Mouse (Mus musculus) E14TG2a.4 (cell line): ENCODE measurements around the gene Mrpl10.
A peak's percentile ranks its signal among the peaks of the same experiment; 100 is the strongest.

ENCODE experiments used
- H3K27me3 ChIP-seq: 2 replicates; pipeline ENCODE4 v1.6.1; 2014; ENCODE audit warnings: low read length, control low read depth; ENCODE audit not compliant: insufficient read depth
- H3K36me3 ChIP-seq: 2 replicates; pipeline ENCODE4 v1.6.1; 2014; ENCODE audit warnings: low read length, control low read depth; ENCODE audit not compliant: insufficient read depth
- H3K4me1 ChIP-seq: replicated peaks from 2 replicates; pipeline ENCODE4 v1.6.1; 2014; ENCODE audit warnings: low read depth, low read length, control low read depth
- H3K4me3 ChIP-seq: replicated peaks from 2 replicates; pipeline ENCODE4 v1.5.1; 2014; ENCODE audit warnings: mild to moderate bottlenecking, low read length
- H3K9me3 ChIP-seq: 2 replicates; pipeline ENCODE4 v1.6.1; 2014; ENCODE audit warnings: low read length, control low read depth
- CTCF ChIP-seq: conservative IDR thresholded peaks from 2 replicates; pipeline ENCODE4 v1.5.1; 2014; ENCODE audit warnings: low read length
- NANOG ChIP-seq: IDR thresholded peaks from 2 replicates; pipeline ENCODE4 v1.6.1; 2014; ENCODE audit warnings: borderline replicate concordance, low read length, mixed read lengths
- POU5F1 ChIP-seq: IDR thresholded peaks from 2 replicates; pipeline ENCODE4 v1.6.1; 2014; ENCODE audit warnings: low read length, borderline replicate concordance

Mrpl10 gene

DNA sequence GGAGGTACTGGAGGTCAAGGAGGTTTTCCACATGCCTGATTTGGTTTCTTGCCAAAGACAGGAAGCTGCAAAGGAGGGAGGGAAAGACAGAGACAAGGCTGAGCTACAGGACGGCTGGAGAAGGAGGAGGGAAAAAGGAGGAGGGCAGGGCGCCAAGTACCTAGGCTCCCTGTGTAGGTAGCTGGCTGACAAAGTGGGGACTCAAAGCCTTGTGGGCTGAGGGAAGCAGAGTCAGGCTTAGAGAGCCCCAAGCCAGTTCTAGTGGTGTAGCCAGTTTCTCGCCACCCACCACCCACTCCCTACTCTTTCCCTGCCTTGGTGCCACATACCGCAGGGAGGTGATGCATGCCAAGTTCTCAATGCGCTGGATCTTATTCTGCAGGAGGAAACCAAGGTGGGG, 5.2 kb upstream of the Mrpl10 start:
- no peaks in the 10 kb centered on the region for H3K9me3 ChIP-seq
- TF ChIP-seq POU5F1 (no peak), NANOG (no peak), CTCF (no peak)
- H3K4me3 ChIP-seq, result no peak overlapping the region
- peaks cover 25% of the 10 kb centered on the region for H3K4me1 ChIP-seq
- peaks cover 23% of the 10 kb centered on the region for H3K36me3 ChIP-seq
- peaks cover 12% of the 10 kb centered on the region for H3K27me3 ChIP-seq

DNA sequence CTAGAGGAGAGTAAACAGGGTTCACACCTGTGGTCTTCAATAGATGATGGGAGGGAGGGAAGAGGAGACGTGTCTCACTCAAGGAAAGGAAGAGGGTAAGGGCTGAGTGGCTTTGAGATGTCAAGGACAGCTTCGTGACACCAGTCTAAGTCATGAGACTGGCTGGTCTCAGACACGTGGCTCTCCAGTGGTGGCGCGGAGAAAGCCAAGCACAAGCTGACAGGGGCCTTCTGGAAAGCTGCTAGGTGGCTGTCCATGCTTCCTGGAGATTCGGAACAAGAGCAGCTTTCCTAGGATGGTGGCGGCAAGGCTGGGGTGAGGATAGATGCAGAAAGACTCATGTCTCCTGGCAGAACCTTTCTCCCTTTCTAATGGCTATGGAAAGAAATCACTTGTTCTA, 2.5 kb upstream of the Mrpl10 start:
- no peak for TF ChIP-seq NANOG
- TF ChIP-seq CTCF, result no peak
- TF ChIP-seq POU5F1, result no peak
- Histone ChIP-seq H3K36me3 (peaks cover 16% of the 10 kb centered on the region), H3K9me3 (no peaks in the 10 kb centered on the region), H3K27me3 (peaks cover 12% of the 10 kb centered on the region), H3K4me3 (no peak overlapping the region), H3K4me1 (peaks cover 41% of the 10 kb centered on the region)

DNA sequence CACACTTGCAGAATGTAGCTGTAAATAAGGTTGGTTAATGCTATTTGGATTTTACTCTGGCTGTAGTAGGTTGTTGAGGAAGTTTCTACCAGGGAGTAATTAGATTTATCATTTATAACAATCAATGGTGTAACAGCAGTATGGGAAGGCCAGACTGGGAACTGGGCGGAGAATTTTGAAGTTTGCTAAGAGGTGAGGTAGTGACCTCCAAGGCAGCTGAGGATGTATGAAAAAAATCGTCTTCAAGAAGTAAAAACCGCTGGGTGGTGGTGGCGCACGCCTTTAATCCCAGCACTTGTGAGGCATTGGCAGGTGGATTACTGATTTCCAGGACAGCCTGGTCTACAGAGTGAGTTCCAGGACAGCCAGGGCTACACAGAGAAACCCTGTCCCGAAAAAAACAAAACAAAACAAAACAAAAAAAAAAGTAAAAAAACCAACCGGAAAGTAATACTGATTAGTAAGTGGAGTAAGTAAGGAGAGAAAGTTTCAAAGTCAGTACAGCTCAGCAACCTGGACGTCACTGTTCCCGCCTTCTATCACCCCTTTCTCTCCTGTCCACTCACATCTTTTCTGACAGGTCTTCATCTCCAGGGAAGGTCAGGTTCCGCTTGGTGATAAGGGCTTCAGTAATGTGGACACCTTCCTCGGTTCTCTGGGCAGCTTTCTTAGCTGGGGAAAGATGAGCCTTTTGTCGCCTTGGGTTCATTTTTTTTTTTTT, 899 bp upstream of the Mrpl10 start:
- peak overlapping the region; percentile 93 for H3K4me3 ChIP-seq
- TF ChIP-seq POU5F1 (no peak), CTCF (no peak), NANOG (no peak)
- peaks cover 57% of the 10 kb centered on the region for H3K4me1 ChIP-seq
- H3K9me3 ChIP-seq, result no peaks in the 10 kb centered on the region
- H3K27me3 ChIP-seq, result peaks cover 11% of the 10 kb centered on the region
- peaks cover 30% of the 10 kb centered on the region for H3K36me3 ChIP-seq

DNA sequence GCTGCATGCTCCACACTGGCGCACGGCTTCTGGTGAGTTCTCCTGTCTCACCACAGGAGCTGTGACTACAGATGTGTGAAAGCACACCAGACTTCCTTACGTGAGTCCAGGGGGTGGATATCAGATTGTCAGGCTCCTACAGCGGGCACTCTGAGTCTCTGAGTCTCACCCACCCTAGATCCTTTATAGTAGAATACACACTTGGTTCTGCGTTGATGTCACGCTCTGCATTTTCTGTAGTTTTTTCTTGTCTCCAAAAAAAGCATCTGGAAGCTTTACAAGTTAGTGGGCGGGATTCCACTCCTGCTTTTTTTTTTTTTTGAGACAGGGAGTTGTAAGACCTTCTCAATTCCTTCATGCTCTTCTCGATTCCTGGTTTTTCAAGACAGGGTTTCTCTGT, 3.5 kb downstream of the Mrpl10 start:
- Histone ChIP-seq H3K27me3 (no peaks in the 10 kb centered on the region), H3K9me3 (no peaks in the 10 kb centered on the region), H3K36me3 (peaks cover 65% of the 10 kb centered on the region), H3K4me1 (peaks cover 67% of the 10 kb centered on the region), H3K4me3 (no peak overlapping the region; the same call in 1 of the 2 replicates)
- no peak for TF ChIP-seq POU5F1
- TF ChIP-seq NANOG, result no peak
- TF ChIP-seq CTCF, result no peak

DNA sequence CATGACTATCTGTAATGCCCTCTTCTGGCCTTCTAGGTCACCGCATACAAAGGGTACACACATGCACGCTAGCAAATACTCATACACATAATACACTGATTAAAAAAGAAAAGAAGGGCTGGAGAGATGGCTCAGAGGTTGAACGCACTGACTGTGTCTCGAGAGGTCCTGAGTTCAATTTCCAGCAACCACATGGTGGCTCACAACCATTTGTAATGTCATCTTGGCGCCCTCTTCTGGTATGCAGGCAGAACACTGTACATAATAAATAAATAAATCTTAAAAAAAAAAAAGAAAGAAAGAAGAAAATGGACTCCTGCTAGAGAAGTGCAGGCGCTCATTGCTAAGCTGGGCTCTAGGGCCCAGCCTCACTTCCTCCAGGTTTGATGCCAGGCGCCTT, 4.5 kb downstream of the Mrpl10 start:
- H3K27me3 ChIP-seq, result no peaks in the 10 kb centered on the region
- no peak overlapping the region for H3K4me3 ChIP-seq
- H3K4me1 ChIP-seq, result peaks cover 74% of the 10 kb centered on the region
- no peaks in the 10 kb centered on the region for H3K9me3 ChIP-seq
- peaks cover 65% of the 10 kb centered on the region for H3K36me3 ChIP-seq
- no peak for TF ChIP-seq POU5F1
- TF ChIP-seq CTCF, result peak; percentile 55

DNA sequence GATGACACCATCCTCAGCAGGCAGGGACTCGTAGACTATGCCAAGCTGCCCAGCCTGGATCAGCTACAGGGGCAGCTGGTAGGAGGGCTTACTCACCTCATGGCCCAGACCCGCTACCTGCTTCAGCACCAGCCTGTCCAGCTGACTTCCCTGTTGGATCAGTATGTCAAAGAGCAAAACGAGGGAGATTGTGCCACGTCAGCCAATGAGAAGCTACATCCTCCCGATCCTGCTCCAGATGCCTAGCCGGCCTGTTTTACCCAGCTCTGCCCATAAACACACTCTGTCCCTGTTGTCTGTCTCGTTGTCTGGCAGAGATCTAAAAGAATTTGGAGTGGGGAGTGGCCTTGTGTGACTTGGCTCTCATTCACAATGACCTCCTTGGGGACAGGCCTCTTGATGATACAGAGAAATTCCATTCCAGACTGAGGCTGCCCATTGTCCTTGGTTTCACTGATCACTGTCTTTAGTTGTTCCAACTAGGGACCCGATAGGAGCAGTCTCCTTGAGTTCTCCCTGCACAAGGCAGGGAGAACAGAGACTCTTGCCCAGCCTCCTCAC, 6.8 kb downstream of the Mrpl10 start:
- H3K4me3 ChIP-seq, result no peak overlapping the region
- H3K36me3 ChIP-seq, result peaks cover 63% of the 10 kb centered on the region
- H3K27me3 ChIP-seq, result no peaks in the 10 kb centered on the region
- no peak for TF ChIP-seq NANOG
- TF ChIP-seq CTCF, result no peak
- no peak for TF ChIP-seq POU5F1
- H3K4me1 ChIP-seq, result peaks cover 79% of the 10 kb centered on the region
- H3K9me3 ChIP-seq, result no peaks in the 10 kb centered on the region

DNA sequence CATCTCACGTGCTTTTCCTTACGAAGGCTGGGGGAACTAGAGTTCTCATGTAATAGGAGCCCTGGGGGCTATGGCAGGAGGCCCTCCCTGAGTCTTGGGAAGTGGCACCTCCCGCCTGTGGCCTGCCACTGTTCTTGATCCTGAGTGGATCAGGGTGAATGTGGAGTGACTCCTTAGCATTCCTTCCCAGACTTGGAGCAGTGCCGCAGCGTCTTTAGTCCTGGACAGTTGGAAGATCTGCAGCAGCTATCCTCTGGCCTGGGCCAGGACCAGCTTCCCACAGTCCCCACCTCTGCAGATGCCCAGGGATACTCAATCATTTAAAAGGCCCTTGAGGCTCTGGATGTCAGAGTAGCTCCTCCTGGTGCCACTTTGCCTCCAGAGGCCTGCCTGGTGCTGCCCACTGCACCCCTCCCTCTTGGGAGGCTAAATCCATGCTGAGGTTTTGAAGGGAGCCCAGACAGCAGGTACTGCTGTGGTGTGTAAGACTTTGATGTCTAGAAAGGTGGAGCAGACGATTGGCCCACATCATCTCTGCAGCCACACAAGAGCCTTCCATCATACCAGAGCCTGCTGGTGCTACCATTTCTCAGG, 8.2 kb downstream of the Mrpl10 start:
- Histone ChIP-seq H3K27me3 (no peaks in the 10 kb centered on the region), H3K9me3 (no peaks in the 10 kb centered on the region), H3K36me3 (peaks cover 61% of the 10 kb centered on the region), H3K4me3 (no peak overlapping the region), H3K4me1 (peaks cover 71% of the 10 kb centered on the region)
- TF ChIP-seq POU5F1 (no peak), NANOG (no peak), CTCF (no peak)

DNA sequence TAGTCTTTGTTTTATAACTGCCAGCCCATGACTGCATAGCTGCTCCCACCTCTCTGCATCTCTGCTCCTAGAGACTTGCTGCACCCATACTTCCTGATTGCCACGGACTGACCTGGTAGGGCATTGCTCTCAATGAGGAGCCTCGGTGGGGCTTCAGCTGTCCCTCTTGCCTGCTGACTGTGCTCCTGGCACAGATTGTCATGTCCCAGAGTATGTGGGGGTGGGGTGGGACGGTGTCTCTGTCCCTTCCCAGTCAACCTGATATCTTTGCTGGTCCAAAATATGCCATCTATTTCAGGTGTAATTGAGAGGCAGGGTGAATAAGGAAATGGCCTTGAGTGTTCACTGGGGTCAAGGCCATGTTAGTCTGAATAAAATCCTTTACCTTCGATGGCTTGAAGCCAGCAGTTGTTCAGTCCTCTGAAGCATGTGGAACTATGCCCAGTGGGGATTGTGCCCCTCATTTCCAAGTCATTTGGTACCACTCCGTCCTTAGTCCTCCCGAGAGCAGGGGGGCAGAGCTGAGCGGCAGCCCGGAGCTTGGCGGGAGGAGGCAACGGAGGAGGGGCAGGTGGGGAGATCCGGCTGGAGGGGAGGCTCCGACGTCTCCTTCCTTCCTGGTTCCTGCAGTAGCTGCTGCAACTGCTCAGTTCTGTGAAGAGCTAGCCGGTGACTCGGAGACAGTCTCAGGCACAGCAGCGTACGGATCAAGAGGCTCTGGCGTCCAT, 9.0 kb downstream of the Mrpl10 start, which contains the start of gene Osbpl7:
TSS of gene Osbpl7 (plus strand) at position 413 of the 728 bp plus-strand sequence.
- H3K9me3 ChIP-seq, result no peaks in the 10 kb centered on the region
- peaks cover 61% of the 10 kb centered on the region for H3K36me3 ChIP-seq
- H3K4me1 ChIP-seq, result peaks cover 63% of the 10 kb centered on the region
- H3K4me3 ChIP-seq, result peak within 1 kb of the TSS; percentile 82
- no peaks in the 10 kb centered on the region for H3K27me3 ChIP-seq
- TF ChIP-seq CTCF (no peak), NANOG (no peak), POU5F1 (no peak)

DNA sequence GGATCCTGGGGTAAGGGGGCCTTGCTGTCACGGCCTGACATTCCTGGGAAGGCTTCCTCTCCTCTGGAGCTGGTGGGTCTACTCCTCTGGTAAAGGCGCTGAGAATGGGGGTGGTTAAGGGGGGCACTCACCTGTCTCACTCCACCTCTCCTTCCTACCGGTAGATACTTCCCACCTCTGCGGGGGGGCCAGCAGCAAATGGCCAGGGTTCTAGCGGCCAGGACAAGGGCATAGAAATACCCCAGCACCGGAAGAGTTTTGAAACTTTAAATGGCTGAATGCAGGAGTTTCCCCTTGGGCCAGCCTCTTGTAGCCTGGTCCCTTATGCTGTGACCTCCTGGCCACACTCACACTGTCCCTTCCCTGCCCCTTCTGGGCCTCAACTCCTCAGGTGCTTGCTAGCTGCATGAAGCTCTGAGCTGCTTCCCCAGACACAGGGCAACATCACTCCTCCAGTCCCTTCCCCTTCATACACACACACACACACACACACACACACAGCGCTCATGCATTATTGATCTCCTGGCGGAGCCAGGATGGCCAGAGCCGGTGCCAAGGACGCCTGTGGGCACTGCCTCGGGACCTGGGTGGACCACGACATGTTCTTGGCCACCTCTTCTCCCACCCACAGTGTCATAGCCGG, 9.7 kb downstream of the Mrpl10 start:
- Histone ChIP-seq H3K36me3 (peaks cover 66% of the 10 kb centered on the region), H3K9me3 (no peaks in the 10 kb centered on the region), H3K4me1 (peaks cover 57% of the 10 kb centered on the region), H3K4me3 (peak overlapping the region; percentile 82), H3K27me3 (no peaks in the 10 kb centered on the region)
- no peak for TF ChIP-seq NANOG
- TF ChIP-seq CTCF, result no peak
- TF ChIP-seq POU5F1, result no peak
